Mouse (Mus musculus): Measurements from ENCODE around the gene Ffar1.

The Ffar1 gene

DNA sequence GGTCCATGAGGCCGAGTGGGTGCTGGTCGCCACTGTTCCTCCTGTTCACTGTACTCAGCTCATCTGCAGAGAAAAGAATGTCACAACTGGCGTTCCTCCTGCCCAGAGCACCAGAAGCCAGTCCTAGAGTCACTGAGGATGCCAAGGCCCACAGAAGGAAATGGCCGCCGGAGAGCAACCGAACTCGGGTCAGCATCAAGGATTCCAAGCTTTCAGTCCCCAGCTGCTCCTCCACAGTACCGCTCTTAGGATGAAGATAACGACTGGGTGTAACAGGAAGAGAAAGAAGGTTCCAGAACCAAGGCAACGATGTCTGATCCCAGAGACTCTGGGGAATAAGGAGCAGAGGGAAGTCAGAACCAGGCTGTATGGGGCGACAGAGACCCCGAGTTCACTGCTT is at the start of gene Ffar1:
Ffar1 (minus strand) TSS at position 101 of the 400 bp plus-strand sequence.
- DNase-seq (ENCODE audit: extremely low spot score, low read depth, low spot score) = no peak

DNA sequence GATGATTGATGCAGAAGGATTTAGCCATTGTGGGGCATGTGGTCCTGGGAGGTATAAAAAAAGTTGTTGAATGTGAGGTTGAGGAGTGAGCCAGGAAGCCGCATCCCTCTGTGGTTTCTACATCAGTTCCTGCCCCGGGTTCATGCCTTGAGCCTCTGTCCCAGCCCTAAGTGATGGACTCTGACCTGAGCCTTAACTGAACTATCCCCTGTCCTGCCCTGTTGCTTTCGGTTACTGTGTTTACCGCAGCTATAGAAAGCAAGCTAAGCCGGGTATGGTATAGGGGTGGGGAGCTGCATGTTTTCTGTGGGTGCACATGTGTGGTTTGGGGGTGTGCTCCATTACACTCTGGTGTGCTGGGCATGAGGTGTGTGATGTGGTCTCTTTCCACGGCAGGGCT is 48.4 kb upstream of the Ffar1 start:
- no peak for DNase-seq (ENCODE audit: extremely low spot score, low read depth, low spot score)

DNA sequence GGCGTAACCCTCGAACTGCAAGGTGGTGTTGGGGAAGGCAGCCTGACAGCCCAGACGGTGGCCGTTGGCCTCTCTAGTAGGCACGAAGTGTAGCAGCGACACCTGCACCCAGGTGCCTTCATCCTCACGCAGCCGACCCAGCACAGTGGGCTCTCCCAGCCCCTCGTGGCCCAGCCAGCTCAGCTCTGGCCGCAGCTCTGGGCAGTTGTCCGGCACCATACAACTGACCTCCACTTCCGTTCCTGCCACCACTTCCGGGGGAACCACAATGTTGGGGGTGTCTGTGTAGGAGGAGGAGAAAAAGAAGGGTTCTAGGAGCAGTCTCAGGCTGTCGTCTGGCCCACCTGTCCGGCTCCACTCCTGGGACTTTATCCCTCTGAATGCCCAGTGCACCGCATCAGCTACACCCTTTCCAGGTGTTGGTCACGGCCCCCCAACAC is 47.6 kb upstream of the Ffar1 start:
- DNase-seq (ENCODE audit: extremely low spot score, low read depth, low spot score) = no peak

GRCm38 (mm10) chr7:30908277-30908991 is 47.1 kb upstream of the Ffar1 start:
- no peak for DNase-seq (ENCODE audit: extremely low spot score, low read depth, low spot score)

DNA sequence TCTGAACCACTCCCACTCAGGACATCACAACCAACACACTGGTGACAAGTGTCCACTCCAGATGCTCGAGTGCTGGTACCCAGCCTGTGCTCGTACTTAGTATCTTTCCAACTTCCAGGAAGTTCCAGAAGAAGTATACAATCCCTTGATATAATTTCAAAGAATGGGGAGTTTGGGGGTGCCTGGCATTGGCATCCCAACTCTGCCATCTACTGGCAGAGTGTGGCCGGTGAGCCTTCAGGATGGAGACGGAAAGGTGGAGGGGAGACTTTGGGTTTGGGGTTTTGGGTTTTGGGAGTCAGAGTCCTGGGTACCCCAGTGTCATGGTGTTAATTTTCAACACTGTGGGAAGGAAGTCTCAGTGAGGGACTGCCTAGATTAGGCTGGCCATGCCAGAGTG is 42.7 kb upstream of the Ffar1 start:
- no peak for DNase-seq (ENCODE audit: extremely low spot score, low read depth, low spot score)

- no peak for DNase-seq (ENCODE audit: extremely low spot score, low read depth, low spot score)
Measured at GRCm38 (mm10) chr7:30895217-30895616, 33.9 kb upstream of the Ffar1 start.

DNA sequence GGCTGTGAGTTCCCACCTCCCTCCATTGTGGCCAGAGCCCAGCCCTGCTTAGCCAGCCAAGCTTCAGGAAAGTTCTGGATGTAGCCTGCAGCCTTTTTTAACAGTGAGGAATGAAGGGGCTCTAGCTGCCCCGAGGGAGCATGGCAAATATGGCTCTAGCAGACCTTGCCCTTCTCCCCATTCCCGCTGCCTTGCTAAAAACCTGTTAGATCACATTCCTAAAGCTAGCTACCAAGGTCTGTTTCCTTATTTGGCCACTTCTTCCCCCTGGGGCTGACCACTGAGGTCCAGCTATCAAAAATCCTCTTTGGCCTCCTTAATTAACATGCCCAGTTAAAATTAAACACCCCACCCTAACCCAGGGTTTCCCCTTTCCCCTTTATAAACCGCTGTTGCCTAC is 31.2 kb upstream of the Ffar1 start:
- no peak for DNase-seq (ENCODE audit: extremely low spot score, low read depth, low spot score)

GRCm38 (mm10) chr7:30891746-30892145 is 30.4 kb upstream of the Ffar1 start:
- DNase-seq (ENCODE audit: extremely low spot score, low read depth, low spot score) = no peak

GRCm38 (mm10) chr7:30890681-30891080 is 29.3 kb upstream of the Ffar1 start:
- DNase-seq (ENCODE audit: extremely low spot score, low read depth, low spot score) = no peak

- no peak for DNase-seq (ENCODE audit: extremely low spot score, low read depth, low spot score)
Measured at GRCm38 (mm10) chr7:30888786-30889185, 27.4 kb upstream of the Ffar1 start.

DNA sequence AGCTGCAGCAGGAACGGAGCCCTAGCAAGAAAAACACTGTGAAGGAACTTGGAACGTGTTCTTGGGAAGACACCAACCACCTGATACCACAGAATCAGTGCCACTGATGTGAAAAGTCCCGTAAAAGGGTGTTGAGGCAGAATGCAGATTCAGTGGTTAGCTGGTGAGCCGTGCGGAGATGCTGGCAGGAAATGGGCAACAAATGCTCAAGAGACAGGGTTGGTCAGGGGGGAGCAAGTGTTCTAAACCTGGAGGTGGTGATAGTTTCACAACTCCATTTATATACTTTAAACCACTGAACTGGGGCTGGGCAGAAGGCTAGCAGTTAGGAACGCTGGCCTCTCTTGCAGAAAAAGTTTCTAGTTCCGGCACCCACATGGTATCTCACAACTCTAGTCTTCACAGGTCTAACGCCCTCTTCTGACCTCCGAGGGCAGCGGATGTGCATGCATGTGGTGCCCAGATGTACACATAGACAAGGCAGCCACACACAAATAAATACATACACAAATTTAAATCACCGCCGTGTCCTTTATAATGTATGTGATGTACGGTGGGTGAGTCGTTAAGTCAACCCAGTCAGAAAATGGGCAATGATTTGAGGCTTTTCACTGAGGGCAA is 26.3 kb upstream of the Ffar1 start:
- DNase-seq (ENCODE audit: extremely low spot score, low read depth, low spot score) = no peak

GRCm38 (mm10) chr7:30886852-30887251 is 25.5 kb upstream of the Ffar1 start:
- DNase-seq (ENCODE audit: extremely low spot score, low read depth, low spot score) = no peak

DNA sequence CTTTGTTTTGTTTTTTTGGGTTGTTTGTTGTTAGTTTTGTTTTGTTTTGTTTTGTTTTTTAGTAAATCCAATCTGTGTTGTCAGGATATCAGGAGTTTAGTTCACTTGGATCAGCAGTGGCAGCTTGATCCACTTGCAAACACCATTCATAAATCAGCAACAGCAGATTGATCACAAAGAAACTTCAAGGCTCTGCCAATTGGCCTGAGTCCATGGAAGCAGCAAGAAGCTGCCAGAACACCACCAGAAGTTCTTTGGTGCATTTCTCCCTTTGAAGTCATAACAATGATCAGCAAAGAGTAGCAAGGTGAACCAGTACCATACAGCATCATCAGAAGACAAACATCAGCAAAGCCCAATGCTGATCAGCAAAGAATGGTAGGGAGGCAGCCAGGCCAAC is 22.7 kb upstream of the Ffar1 start:
- DNase-seq (ENCODE audit: extremely low spot score, low read depth, low spot score) = no peak

- DNase-seq (ENCODE audit: extremely low spot score, low read depth, low spot score) = no peak
Measured at GRCm38 (mm10) chr7:30881367-30881766, 20.0 kb upstream of the Ffar1 start.

DNA sequence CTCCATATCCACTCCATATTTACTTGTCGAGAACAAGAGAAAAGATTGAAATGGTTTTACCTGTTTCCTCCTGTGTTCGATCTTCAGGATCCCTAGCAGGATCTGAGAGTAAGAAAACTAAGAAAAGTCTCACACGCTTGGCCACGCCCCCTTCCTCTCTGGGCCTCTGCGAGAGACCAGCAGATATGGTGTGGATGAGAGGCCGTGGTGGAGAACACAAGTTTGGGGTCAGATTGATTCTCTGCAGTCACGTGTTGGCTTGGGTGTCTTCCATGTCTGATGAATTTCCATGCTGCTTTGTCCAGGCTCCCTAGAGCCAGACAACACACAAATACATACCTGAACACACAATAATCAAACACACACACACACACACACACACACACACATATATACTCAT is 18.8 kb upstream of the Ffar1 start, which contains the start of gene Cd22:
Cd22 (minus strand) TSS at position 167 of the 400 bp plus-strand sequence.
- DNase-seq (ENCODE audit: extremely low spot score, low read depth, low spot score) = no peak

- DNase-seq (ENCODE audit: extremely low spot score, low read depth, low spot score) = no peak
Measured at GRCm38 (mm10) chr7:30878950-30879349, 17.6 kb upstream of the Ffar1 start.

DNA sequence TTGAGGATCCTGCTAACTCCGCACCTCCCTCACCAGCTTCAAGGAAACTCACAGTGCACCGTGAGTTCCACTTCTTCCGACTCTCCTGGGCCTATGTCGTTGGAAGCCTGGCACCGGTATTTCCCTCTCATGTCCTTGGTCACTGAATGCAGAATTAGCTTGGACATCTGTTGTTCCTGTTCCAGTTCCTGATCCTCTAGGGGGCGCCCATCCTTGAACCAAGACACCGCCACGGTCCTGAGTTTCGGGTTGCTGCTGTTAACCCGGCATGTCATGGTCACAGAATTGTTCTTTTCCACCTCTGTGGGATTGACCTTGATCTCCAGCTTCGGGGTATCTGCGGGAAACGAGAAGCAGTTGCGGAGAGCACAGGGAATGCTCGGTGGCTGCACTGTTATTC is 11.7 kb upstream of the Ffar1 start:
- peak; percentile 28 for DNase-seq (ENCODE audit: extremely low spot score, low read depth, low spot score)

GRCm38 (mm10) chr7:30863386-30863785 is 2.0 kb upstream of the Ffar1 start:
- no peak for DNase-seq (ENCODE audit: extremely low spot score, low read depth, low spot score)

DNA sequence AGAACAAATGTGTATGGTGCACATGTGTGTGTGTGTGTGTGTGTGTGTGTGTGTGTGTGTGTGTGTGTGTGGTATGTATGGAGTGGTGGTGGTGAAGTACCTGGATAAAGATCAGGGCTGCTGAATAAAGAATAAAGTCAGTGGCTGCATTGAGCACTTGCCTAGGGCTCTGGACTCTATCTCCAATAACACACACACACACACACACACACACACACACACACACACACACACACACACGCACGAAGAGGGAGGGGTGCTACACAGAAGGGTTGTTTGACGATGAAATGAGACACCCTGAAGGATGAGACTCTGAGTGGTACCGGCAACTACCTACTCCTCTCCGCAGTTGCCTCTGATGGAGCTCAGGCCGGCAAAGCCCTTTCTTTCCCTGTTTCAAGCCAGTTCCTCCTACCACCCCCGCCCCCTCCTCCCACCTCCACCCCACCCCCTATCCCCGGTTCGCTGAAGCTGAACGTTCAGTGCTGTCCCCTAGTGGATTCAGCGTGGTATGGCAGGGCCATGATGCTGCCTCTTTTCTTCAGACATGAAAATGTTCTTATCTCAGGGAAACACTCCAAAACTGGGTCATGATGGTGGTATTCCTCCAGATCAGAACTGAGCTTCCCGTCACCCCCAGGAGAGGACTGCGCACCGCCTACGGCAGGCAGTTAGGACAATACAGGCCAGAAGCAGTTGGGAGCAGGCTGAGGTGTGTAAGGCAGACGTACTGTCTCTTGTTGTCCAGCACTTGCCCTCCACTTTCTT is 1.5 kb downstream of the Ffar1 start:
- peak; percentile 14 for DNase-seq (ENCODE audit: extremely low spot score, low read depth, low spot score)

- DNase-seq (ENCODE audit: extremely low spot score, low read depth, low spot score) = peak; percentile 46
Measured at GRCm38 (mm10) chr7:30859290-30859634, 2.1 kb downstream of the Ffar1 start.

DNA sequence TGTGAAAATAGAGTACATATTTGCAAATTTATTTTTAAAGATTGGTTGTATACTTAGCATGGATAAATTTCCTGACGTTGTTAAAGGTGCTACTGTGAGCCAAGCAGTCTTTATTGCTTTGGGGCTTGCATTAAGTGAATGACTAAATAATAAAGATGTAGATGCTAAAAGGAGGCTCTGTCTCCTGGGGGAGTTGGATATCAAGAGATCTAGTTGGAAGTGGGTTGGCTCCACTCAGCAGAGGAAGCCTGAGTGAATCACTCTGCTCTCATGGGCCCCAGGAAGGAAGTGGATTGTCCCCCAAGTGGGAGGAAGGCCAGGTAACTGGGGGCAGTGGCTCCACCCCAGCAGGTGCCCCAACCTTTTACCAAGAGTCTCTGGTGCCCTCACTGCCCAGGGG is 3.6 kb downstream of the Ffar1 start:
- DNase-seq (ENCODE audit: extremely low spot score, low read depth, low spot score) = no peak

- DNase-seq (ENCODE audit: extremely low spot score, low read depth, low spot score) = no peak
Measured at GRCm38 (mm10) chr7:30856078-30856477, 5.3 kb downstream of the Ffar1 start, which contains the start of gene Ffar3. Ffar3 (minus strand) TSS chr7:30856178.
